Mouse (Mus musculus): ENCODE measurements at regions not wholly inside any gene's neighbourhood (a gene's known extent, or its start where the extent isn't known, plus 50 kb on each side); places are given as distances from the start of the nearest gene placed in this dataset.

- peak; percentile 44; the same call in 1 of the 2 replicates for TF ChIP-seq POLR2A (IDR thresholded peaks at IDR 0.05; ENCODE audit: low read depth, low read length)
- TF ChIP-seq TBP (conservative IDR thresholded peaks at IDR 0.05; ENCODE audit: low read depth, low read length) = no peak
- no peak for TF ChIP-seq USF2 (conservative IDR thresholded peaks at IDR 0.05; ENCODE audit: low read depth, low read length)
- TF ChIP-seq EP300 (IDR thresholded peaks at IDR 0.05; ENCODE audit: low read length) = no peak
- TF ChIP-seq MAX (IDR thresholded peaks at IDR 0.05; ENCODE audit: low read length) = no peak
- 0 out of 2 replicates have a peak, but pooled peaks have one; percentile 30 for TF ChIP-seq KAT2A (IDR thresholded peaks at IDR 0.05; ENCODE audit: insufficient replicate concordance, low read length)
- no peak for TF ChIP-seq ETS1 (conservative IDR thresholded peaks at IDR 0.05; ENCODE audit: low read depth, low read length)
- no peak for TF ChIP-seq RCOR1 (conservative IDR thresholded peaks at IDR 0.05; ENCODE audit: low read depth, low read length)
- 0 out of 2 replicates have a peak, but pooled peaks have one; percentile 49 for TF ChIP-seq POLR2AphosphoS2 (IDR thresholded peaks at IDR 0.05; ENCODE audit: low read depth, low read length)
- TF ChIP-seq JUND (conservative IDR thresholded peaks at IDR 0.05; ENCODE audit: low read depth, low read length) = no peak
- TF ChIP-seq CTCF (conservative IDR thresholded peaks at IDR 0.05 in 1 of 2, IDR thresholded peaks at IDR 0.05 in 1 of 2; ENCODE audit: low read depth in 2 of 2, low read length in 2 of 2) = no peak
- peak; percentile 55 for TF ChIP-seq ELF1 (IDR thresholded peaks at IDR 0.05; ENCODE audit: low read depth, low read length)
Measured at GRCm38 (mm10) chr4:89399277-89399676, 88.4 kb upstream of the Cdkn2b start.
